Mouse (Mus musculus) stomach, postnatal 0 days (tissue): ENCODE data around the gene Zfp831. TPM values are rescaled to one million over a fixed set of nuclear protein-coding genes. Genes with fewer than 3 reads are reported as not detected.

ENCODE experiments used
- ATAC-seq: fragments of 200-750 bp; cut with Nextera tagmentation; 2 replicates; pipeline ENCODE4 v1.8.0; 2017; ENCODE audit not compliant: low FRiP score, low TSS enrichment
- DNase-seq: peaks from one replicate; pipeline ENCODE4 v3.0.0-alpha.2; 2016; ENCODE audit warnings: low spot score
- H3K27ac ChIP-seq: fragments of 300-500 bp; sonication (generic); replicated peaks from 2 replicates; pipeline ENCODE4 v1.5.1; 2014; ENCODE audit warnings: mild to moderate bottlenecking, control low read depth
- H3K27me3 ChIP-seq: fragments of 300-500 bp; sonication (generic); 2 replicates; pipeline ENCODE4 v1.6.1; 2014; ENCODE audit warnings: low read length; ENCODE audit not compliant: control insufficient read depth, insufficient read depth
- H3K36me3 ChIP-seq: fragments of 300-500 bp; sonication (generic); 2 replicates; pipeline ENCODE4 v1.6.1; 2014; ENCODE audit warnings: low read length, mixed read lengths; ENCODE audit not compliant: control insufficient read depth, insufficient read depth
- H3K4me1 ChIP-seq: fragments of 300-500 bp; sonication (generic); replicated peaks from 2 replicates; pipeline ENCODE4 v1.6.1; 2014; ENCODE audit warnings: antibody characterized with exemption; ENCODE audit not compliant: control insufficient read depth, insufficient read depth
- H3K4me2 ChIP-seq: fragments of 300-500 bp; sonication (generic); replicated peaks from 2 replicates; pipeline ENCODE4 v1.6.1; 2014; ENCODE audit warnings: low read depth, mild to moderate bottlenecking, control low read depth, moderate library complexity
- H3K4me3 ChIP-seq: fragments of 300-500 bp; sonication (generic); 2 replicates; pipeline ENCODE4 v1.5.1; 2014; ENCODE audit warnings: low read depth, low read length, control low read depth
- H3K9ac ChIP-seq: fragments of 300-500 bp; sonication (generic); 2 replicates; pipeline ENCODE4 v1.6.1; 2014; ENCODE audit warnings: mild to moderate bottlenecking, low read length, control low read depth, mixed read lengths
- H3K9me3 ChIP-seq: fragments of 300-500 bp; sonication (generic); 2 replicates; pipeline ENCODE4 v1.6.1; 2016; ENCODE audit warnings: low read length; ENCODE audit not compliant: control insufficient read depth
- CTCF ChIP-seq: IDR thresholded peaks from 2 replicates; pipeline ENCODE4 v1.5.1; 2016; ENCODE audit warnings: antibody characterized with exemption, low read depth, mild to moderate bottlenecking, moderate library complexity
- EP300 ChIP-seq: optimal IDR thresholded peaks from 2 replicates; pipeline ENCODE3; 2016; ENCODE audit warnings: antibody characterized with exemption
- WGBS: fragments of 180-500 bp; shearing (Covaris S2); extraction: QIAGEN DNeasy Blood & Tissue Kit; methylation state at CpG from one replicate; pipeline ENCODE4 v1.1.7; 2014; 5-methylcytosine and 5-hydroxymethylcytosine counted together
- polyA plus RNA-seq: library from polyadenylated mRNA; unstranded; fragments of >200 nt; fragmentation: Nextera tagmentation; extraction: Ambion mirVana; gene quantifications from 2 replicates; pipeline ENCODE4 v1.2.1, GENCODE M21; 2015

Gene Zfp831
- polyA plus RNA-seq, 1 experiment from 2014 or later, result not detected

DNA sequence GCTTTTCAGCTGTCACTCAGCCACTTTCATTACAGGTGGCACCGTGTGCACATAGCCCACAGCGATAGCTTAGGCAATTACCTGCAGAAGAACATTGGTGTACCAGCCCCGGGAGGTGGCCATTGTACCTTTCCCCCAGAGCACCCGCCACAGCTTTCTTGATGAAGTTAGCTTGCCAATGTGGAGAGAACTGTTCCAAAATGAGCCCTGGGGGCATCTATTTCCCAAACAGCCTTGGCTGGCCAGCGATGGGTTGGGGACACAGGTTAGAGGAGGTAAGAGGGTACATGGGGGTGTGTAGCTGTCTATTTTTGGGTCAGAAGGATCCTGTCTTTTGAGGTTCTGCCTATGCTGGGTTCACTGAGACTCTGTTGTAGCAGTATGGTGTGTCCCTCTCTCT lies 33.4 kb upstream of the Zfp831 start:
- Histone ChIP-seq H3K9ac (no peak overlapping the region), H3K4me1 (no peaks in the 10 kb centered on the region), H3K36me3 (no peaks in the 10 kb centered on the region), H3K9me3 (no peaks in the 10 kb centered on the region), H3K27ac (no peak overlapping the region), H3K4me3 (no peak overlapping the region), H3K4me2 (no peak overlapping the region), H3K27me3 (no peaks in the 10 kb centered on the region)
- DNase-seq (no peak), ATAC-seq (no peak)
- TF ChIP-seq CTCF (no peak), EP300 (no peak)
- 84% methylated on average over 5 of the region's 5 CpGs for WGBS

DNA sequence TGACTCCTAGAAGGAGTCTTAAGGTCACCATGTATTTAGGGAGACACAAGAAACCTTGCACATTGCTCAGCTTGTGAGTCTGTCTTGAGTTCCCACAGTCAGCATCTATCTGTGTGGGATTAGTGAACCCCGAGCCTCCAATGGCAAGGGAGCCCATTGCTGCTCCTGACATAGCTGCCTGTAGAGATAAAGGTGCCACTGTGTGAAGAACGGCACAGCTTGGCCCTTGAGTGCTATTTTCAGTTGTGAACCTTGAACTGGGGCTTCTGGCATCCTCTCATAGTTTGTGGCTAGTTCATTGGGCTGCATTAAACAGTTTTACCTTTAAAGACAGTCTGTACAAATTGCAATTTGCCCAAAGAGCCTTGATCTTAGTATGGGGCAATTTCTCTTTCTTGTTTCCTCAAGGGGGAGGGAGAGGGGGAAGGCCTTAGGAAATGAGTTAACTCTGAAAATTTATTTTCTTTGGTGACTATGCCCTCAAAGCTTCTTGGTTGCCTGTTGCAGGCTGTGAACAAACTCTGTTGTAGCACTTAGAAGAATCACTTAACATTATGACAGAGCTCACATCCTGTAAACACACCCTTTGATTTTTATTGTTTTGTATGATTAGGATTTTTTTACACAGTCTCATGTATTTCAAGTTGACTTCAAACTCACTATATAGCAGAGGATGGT lies 30.8 kb upstream of the Zfp831 start:
- Histone ChIP-seq H3K27me3 (no peaks in the 10 kb centered on the region), H3K4me1 (no peaks in the 10 kb centered on the region), H3K36me3 (no peaks in the 10 kb centered on the region), H3K4me3 (no peak overlapping the region), H3K27ac (no peak overlapping the region), H3K4me2 (no peak overlapping the region), H3K9me3 (no peaks in the 10 kb centered on the region), H3K9ac (no peak overlapping the region)
- no peak for ATAC-seq
- no peak for DNase-seq
- WGBS, result 73% methylated on average over 2 of the region's 2 CpGs
- TF ChIP-seq EP300 (no peak), CTCF (no peak)

DNA sequence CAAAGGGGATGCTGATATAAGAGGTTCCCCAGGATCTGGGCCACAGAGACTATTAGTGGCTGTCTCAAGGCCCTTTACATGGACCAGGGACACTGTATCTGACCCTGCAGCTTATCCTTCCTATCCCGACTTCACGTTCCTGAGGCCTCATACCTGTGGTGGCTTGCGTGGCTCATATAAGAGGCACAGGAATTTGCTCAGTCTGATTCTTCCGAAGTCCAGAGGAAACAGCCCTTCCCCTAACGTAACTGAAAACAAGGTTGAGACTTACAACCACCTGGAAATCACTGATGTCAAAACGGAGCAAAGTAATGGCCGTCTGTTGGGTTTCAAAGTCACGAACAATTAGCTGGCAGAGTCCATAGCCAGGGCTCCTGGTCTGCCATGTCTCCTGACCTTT lies 30.1 kb upstream of the Zfp831 start:
- ATAC-seq (no peak), DNase-seq (no peak)
- no peaks in the 10 kb centered on the region for H3K9me3 ChIP-seq
- no peaks in the 10 kb centered on the region for H3K36me3 ChIP-seq
- TF ChIP-seq CTCF (no peak), EP300 (no peak)
- H3K4me1 ChIP-seq, result no peaks in the 10 kb centered on the region
- no peaks in the 10 kb centered on the region for H3K27me3 ChIP-seq
- H3K4me2 ChIP-seq, result no peak overlapping the region
- no peak overlapping the region for H3K4me3 ChIP-seq
- 89% methylated on average over 8 of the region's 8 CpGs for WGBS
- H3K27ac ChIP-seq, result no peak overlapping the region
- no peak overlapping the region for H3K9ac ChIP-seq

DNA sequence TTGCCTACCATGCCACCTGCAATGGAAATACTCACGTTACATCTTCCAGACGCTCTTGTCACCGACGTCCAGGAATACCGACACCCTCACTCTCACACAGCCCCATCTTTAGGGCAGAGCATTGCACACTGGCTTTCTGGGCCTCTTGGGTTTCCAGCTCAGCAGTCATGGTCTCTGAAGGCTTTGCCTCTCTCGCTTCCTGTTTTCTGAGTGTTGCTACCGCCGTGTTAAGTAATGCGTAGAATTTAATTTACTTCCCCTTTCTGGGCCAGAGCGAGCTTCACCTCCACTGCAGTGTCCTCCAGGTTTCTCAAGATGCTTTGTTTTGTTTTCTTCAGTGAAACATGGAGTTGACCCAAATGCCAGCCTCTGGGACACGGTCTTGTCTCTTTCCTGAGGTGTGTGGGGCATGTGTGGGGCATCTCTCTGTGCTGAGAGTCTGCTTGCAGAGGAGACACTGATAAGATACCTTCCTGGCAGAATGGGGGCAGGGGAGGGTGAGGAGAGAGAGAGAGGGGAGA lies 29.4 kb upstream of the Zfp831 start:
- ATAC-seq (no peak), DNase-seq (no peak)
- TF ChIP-seq EP300 (no peak), CTCF (no peak)
- H3K9ac ChIP-seq, result no peak overlapping the region
- no peaks in the 10 kb centered on the region for H3K36me3 ChIP-seq
- no peaks in the 10 kb centered on the region for H3K27me3 ChIP-seq
- H3K27ac ChIP-seq, result no peak overlapping the region
- H3K4me2 ChIP-seq, result no peak overlapping the region
- H3K4me3 ChIP-seq, result no peak overlapping the region
- H3K9me3 ChIP-seq, result no peaks in the 10 kb centered on the region
- H3K4me1 ChIP-seq, result no peaks in the 10 kb centered on the region
- WGBS, result 68% methylated on average over 11 of the region's 11 CpGs

DNA sequence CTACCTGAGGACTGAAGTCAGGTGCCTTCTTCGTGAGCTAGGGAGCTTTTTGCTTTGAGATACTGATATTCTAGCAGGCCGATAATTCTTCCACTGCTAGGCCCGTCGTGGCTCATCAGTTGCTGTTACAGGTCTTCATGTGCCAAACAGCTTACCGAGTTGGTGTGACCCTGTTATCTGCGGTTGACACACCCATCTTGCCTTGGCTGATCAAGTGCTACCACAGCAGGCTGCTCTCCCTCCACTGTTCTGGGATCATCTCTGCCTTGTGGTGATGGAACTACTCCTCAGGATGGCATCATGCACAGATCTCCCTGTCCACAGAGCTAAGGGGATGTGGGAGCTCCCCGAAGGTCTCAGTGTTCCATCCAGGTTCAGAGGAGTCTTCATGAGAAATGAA lies 21.5 kb upstream of the Zfp831 start:
- ATAC-seq (no peak), DNase-seq (no peak)
- H3K4me2 ChIP-seq, result no peak overlapping the region
- H3K27me3 ChIP-seq, result no peaks in the 10 kb centered on the region
- no peak overlapping the region for H3K9ac ChIP-seq
- TF ChIP-seq EP300 (no peak), CTCF (no peak)
- H3K36me3 ChIP-seq, result no peaks in the 10 kb centered on the region
- H3K4me3 ChIP-seq, result no peak overlapping the region
- whole genome bisulfite sequencing, result 87% methylated on average over 7 of the region's 7 CpGs
- no peaks in the 10 kb centered on the region for H3K9me3 ChIP-seq
- H3K27ac ChIP-seq, result no peak overlapping the region
- H3K4me1 ChIP-seq, result no peaks in the 10 kb centered on the region

DNA sequence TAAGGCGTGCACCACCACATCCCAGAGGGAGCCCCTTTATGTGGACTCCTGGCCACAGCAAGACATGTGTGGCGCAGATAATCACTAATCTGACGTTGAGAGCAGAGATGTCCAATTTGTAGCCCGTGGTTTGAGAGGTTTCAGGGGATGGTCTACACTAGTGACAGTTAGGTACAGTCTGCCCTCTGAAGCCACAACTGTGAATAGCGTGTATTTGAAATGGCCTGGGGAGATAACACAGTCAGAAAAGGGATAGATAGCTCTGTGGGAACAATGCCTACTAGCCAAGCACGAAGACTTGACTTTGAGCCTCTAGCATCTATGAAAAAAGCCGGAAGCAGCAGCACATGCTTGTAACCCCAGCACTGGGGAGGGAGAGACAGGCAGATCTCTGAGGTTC lies 18.9 kb upstream of the Zfp831 start:
- WGBS, result 80% methylated on average over 7 of the region's 7 CpGs
- Histone ChIP-seq H3K27me3 (no peaks in the 10 kb centered on the region), H3K9me3 (no peaks in the 10 kb centered on the region), H3K4me3 (no peak overlapping the region), H3K9ac (no peak overlapping the region), H3K4me1 (no peaks in the 10 kb centered on the region), H3K36me3 (no peaks in the 10 kb centered on the region), H3K27ac (no peak overlapping the region), H3K4me2 (no peak overlapping the region)
- DNase-seq, result no peak
- no peak for ATAC-seq
- no peak for TF ChIP-seq CTCF
- no peak for TF ChIP-seq EP300
